In genomic region chr2:126361131-126361810, GRCm38 (mm10) we compare ENCODE assay signal across 14 mouse cellular contexts.
A peak's percentile ranks its signal among the peaks of the same experiment; 100 is the strongest.
DNase-seq lines count a peak whose midpoint lies in the region; ATAC-seq lines count a peak whose summit lies in the region.
"Had no signal": no experiment of that assay in that cellular context is flagged by ENCODE, and none has a peak within 500 bp of the region (broad histone marks: within the 10 kb centered on the region; RNA-seq: fewer than 3 reads in every experiment).

No protein-coding gene starts in this region.

- H3K4me3 ChIP-seq in kidney, embryonic 14.5 days (ENCODE audit: low read length), result no peak overlapping the region
- no peak overlapping the region for H3K4me3 ChIP-seq in embryonic facial prominence, embryonic 13.5 days
- H3K4me3 ChIP-seq in lung, embryonic 16.5 days (ENCODE audit: low read length), result no peak overlapping the region
- H3K4me3 ChIP-seq: neural tube, embryonic 12.5 days had no signal

- H3K27ac ChIP-seq in kidney, embryonic 14.5 days (ENCODE audit: low read depth, low read length), result peak overlapping the region; percentile 11; the same call in 1 of the 2 replicates
- H3K27ac ChIP-seq in embryonic facial prominence, embryonic 13.5 days, result peak overlapping the region; percentile 74
- H3K27ac ChIP-seq in lung, embryonic 16.5 days (ENCODE audit: low read length), result peak overlapping the region; percentile 58
- H3K27ac ChIP-seq: neural tube, embryonic 12.5 days had no signal

- H3K36me3 ChIP-seq in kidney, embryonic 14.5 days (ENCODE audit: control insufficient read depth, insufficient read depth, low read length), result no peaks in the 10 kb centered on the region
- no peaks in the 10 kb centered on the region for H3K36me3 ChIP-seq in embryonic facial prominence, embryonic 13.5 days
- H3K36me3 ChIP-seq in lung, embryonic 16.5 days (ENCODE audit: control insufficient read depth, insufficient read depth, low read length), result no peaks in the 10 kb centered on the region
- H3K36me3 ChIP-seq: G1E; neural tube, embryonic 12.5 days had no signal

- H3K4me1 ChIP-seq in kidney, embryonic 14.5 days (ENCODE audit: control insufficient read depth, insufficient read depth, low read length), result peaks cover 7% of the 10 kb centered on the region; the same call in 1 of the 2 replicates
- peaks cover 19% of the 10 kb centered on the region for H3K4me1 ChIP-seq in embryonic facial prominence, embryonic 13.5 days
- H3K4me1 ChIP-seq in lung, embryonic 16.5 days (replicated peaks; ENCODE audit: control insufficient read depth, insufficient read depth, low read length), result peaks cover 13% of the 10 kb centered on the region
- H3K4me1 ChIP-seq: neural tube, embryonic 12.5 days had no signal

- no peaks in the 10 kb centered on the region for H3K27me3 ChIP-seq in kidney, embryonic 14.5 days (ENCODE audit: control insufficient read depth, insufficient read depth, low read length)
- no peaks in the 10 kb centered on the region for H3K27me3 ChIP-seq in embryonic facial prominence, embryonic 13.5 days
- no peaks in the 10 kb centered on the region for H3K27me3 ChIP-seq in lung, embryonic 16.5 days (ENCODE audit: control insufficient read depth, insufficient read depth, low read depth, low read length)
- H3K27me3 ChIP-seq: neural tube, embryonic 12.5 days had no signal

- ATAC-seq in kidney, embryonic 14.5 days (ENCODE audit: low FRiP score, low TSS enrichment), result no peak
- ATAC-seq in embryonic facial prominence, embryonic 13.5 days (ENCODE audit: insufficient number of reproducible peaks, insufficient read depth, low FRiP score, low TSS enrichment, low read depth), result no peak
- peak; percentile 53; the same call in 1 of the 2 replicates for ATAC-seq in lung, embryonic 16.5 days (ENCODE audit: low read depth)
- ATAC-seq in erythroid progenitor cell, adult 5-6 weeks (replicated peaks; ENCODE audit: low FRiP score, poor library complexity, severe bottlenecking), result no peak
- no peak for ATAC-seq in inflammation-experienced regulatory T-cells, adult 6 months
- ATAC-seq: hindbrain, embryonic 16.5 days had no signal

- WGBS in kidney, embryonic 14.5 days, result 73% methylated on average over 21 of the region's 21 CpGs
- WGBS in embryonic facial prominence, embryonic 13.5 days, result 30% methylated on average over 21 of the region's 21 CpGs
- 57% methylated on average over 21 of the region's 21 CpGs for WGBS in lung, embryonic 16.5 days

- H3K9ac ChIP-seq in kidney, embryonic 14.5 days (ENCODE audit: low read depth, low read length), result no peak overlapping the region
- no peak overlapping the region for H3K9ac ChIP-seq in embryonic facial prominence, embryonic 13.5 days
- H3K9ac ChIP-seq in lung, embryonic 16.5 days (ENCODE audit: low read length), result no peak overlapping the region
- H3K9ac ChIP-seq: neural tube, embryonic 12.5 days had no signal

- H3K9me3 ChIP-seq in kidney, embryonic 14.5 days (ENCODE audit: control insufficient read depth, low read length), result no peaks in the 10 kb centered on the region
- no peaks in the 10 kb centered on the region for H3K9me3 ChIP-seq in embryonic facial prominence, embryonic 13.5 days
- H3K9me3 ChIP-seq in lung, embryonic 16.5 days (ENCODE audit: control insufficient read depth, low read length), result no peaks in the 10 kb centered on the region
- H3K9me3 ChIP-seq: G1E; neural tube, embryonic 12.5 days had no signal

- H3K4me2 ChIP-seq in kidney, embryonic 14.5 days (replicated peaks; ENCODE audit: low read depth, low read length), result no peak overlapping the region
- H3K4me2 ChIP-seq in embryonic facial prominence, embryonic 13.5 days, result peak overlapping the region; percentile 40
- 0 out of 2 replicates have a peak overlapping the region, but pooled peaks have one; percentile 1 for H3K4me2 ChIP-seq in lung, embryonic 16.5 days (ENCODE audit: low read depth, low read length)
- H3K4me2 ChIP-seq: neural tube, embryonic 12.5 days had no signal

- no peak for DNase-seq in kidney, postnatal 25 days
- DNase-seq in R1 (ENCODE audit: low read depth, low spot score), result peak; percentile 88
- no peak for DNase-seq in frontal cortex, postnatal 14 days (ENCODE audit: low spot score in 2 of 2)
- DNase-seq: adrenal gland, postnatal 10 days; cerebellum, postnatal 14 days; layer of hippocampus, postnatal 36 days had no signal

Comparison
In these comparisons a context has a peak if more than half of its experiments do, and no peak if none do; other contexts are left out.
1. H3K27ac ChIP-seq: peak in every context shown above with its lines; median percentile 74 in embryonic facial prominence, embryonic 13.5 days; 58 in lung, embryonic 16.5 days; 11 in kidney, embryonic 14.5 days.